Mouse (Mus musculus) 416B (cell line): ENCODE measurements around the gene Btaf1.

Experiments
- DNase-seq: peaks from one replicate; pipeline ENCODE4 v3.0.0; 2011; ENCODE audit warnings: low read depth

Gene Btaf1

GRCm38 (mm10) chr19:37020951-37021350 lies 95.1 kb downstream of the Btaf1 start:
- DNase-seq = no peak

- DNase-seq = no peak
These were observed 96.3 kb downstream of the Btaf1 start for GRCm38 (mm10) chr19:37022146-37022545.

DNA sequence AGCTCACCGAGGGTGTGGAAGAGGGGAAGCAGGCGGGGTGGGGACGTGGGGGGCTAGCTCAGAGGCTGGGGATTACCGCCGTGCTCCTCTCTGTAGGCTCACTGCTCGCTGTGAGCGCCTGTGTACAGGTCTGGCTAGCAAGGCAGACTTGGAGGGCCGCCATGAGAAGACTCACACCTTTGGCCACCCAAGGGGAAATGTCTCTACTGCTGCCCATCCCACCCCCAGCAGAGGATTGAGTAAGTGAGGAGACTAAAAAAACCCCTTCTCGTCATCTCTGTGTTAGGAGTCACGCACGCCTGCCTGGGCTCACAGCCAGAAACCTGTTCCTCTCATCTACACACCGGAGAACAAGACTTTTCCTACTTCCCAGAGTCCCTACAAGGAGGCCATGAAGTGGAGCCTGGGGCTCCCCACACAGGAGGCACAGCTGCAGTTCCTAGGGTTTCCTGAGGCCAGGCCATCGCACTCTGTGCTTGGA lies 100.0 kb downstream of the Btaf1 start:
- no peak for DNase-seq

- no peak for DNase-seq
These were observed 100.5 kb downstream of the Btaf1 start for GRCm38 (mm10) chr19:37026408-37026807.

GRCm38 (mm10) chr19:37029771-37030170 lies 103.9 kb downstream of the Btaf1 start:
- no peak for DNase-seq

GRCm38 (mm10) chr19:37031446-37031845 lies 105.6 kb downstream of the Btaf1 start:
- DNase-seq = no peak

DNA sequence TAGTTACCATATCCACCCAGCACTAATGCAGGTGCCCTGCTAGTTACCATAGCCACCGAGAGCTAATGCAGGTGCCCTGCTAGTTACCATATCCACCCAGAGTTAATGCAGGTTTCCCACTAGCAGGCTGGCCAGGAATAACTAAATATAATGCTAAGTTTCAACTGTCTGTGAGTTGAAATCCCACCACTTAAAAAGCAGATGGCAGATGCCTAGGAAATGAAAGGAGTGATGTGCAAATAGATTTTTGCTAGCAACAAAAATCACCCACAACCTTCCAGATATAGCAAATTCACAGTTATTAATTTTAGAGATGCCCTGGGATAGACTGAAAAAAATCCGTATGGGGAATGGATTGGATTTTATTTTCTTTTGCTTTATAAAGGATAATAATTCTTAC lies 106.5 kb downstream of the Btaf1 start:
- DNase-seq = no peak

GRCm38 (mm10) chr19:37040906-37041305 lies 115.0 kb downstream of the Btaf1 start:
- DNase-seq = no peak

DNA sequence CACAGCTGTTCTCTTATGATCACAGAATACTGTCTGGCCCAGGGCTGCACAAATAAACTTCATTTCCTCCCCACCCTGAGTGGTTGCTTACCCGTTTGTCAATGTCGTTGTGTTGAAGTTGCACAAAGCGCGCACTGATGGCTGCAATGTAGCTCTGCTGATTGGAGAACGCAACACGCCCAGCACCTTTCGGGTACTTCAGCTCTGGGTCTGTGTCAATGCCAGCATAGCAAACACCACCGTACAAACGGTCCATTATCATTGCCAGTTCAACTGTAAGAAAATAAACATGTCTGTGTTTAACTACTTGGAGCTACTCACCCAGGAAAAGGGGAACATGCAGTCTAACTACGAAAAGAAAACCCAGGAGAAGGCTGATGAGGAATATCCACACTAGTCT lies 118.6 kb downstream of the Btaf1 start:
- no peak for DNase-seq

- no peak for DNase-seq
These were observed 122.6 kb downstream of the Btaf1 start for GRCm38 (mm10) chr19:37048507-37048906.

DNA sequence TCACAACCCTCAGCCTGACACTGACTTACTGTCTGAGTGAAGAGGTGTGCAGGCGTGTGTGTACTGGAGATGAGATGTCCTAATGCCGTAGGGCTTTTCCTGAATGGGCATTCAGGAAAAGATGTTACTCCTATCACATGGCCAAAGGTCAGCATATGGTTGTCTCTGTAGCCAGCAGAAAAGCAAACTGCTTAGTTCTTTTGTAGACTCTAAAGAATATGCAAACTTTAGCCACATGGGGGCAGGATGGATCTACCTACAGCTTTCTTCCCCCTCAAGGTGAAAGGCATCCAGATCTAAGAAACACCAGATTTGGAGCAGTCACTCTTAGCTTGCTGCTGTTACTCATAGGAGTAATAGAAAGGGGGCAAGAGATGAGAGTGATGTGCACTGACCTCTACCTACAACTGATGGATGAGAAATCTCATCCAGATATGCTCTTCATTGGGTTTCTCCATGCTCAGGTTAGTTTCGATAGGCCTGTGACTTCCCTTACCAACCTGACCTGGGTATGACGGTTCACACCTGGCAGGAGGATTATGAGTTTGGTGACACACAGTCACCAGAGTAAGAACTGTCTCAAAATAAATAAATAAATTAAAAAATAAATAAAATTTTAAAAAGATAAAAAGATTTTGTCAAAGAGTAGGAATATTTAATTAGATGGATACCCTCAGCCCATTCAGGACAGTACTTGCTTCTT lies 124.9 kb downstream of the Btaf1 start:
- peak; percentile 74 for DNase-seq

- no peak for DNase-seq
These were observed 130.2 kb downstream of the Btaf1 start for GRCm38 (mm10) chr19:37055976-37056556.

DNA sequence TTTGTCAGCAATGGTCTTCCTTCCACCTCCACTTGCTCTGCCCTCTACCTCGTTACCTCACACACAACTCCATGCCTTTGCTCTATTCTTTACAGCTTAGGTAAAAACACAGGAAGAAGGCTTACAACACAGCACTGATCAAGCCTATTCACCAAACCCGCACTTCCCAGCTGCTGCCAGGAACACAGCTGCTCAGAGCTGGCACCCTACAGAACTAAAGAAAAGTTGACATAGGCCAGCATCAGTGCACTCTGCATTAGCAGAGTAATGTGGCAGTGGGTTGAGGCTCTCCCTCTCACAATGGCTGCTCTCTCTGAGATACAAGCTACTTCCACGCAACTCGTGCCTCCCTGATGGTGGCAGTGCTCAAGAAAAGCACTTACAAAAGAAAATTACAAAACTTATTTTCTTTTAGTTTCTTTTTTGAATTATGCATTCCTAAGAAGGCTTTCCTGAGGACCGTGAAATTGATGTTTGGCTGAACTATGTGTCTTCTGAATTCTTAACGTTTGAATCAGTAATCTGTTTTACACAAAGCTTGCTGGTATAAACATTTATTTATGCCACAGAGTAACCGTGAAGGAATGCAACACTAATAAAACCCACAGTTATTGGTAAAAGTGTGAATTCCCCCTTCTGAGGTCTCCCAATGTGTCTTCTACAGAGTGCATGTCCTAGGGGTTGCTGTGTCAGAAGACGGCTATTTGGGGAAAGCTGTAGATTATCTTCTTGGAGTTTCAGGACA lies 131.5 kb downstream of the Btaf1 start:
- DNase-seq = no peak

- peak; percentile 15 for DNase-seq
These were observed 133.7 kb downstream of the Btaf1 start for GRCm38 (mm10) chr19:37059623-37060022.

DNA sequence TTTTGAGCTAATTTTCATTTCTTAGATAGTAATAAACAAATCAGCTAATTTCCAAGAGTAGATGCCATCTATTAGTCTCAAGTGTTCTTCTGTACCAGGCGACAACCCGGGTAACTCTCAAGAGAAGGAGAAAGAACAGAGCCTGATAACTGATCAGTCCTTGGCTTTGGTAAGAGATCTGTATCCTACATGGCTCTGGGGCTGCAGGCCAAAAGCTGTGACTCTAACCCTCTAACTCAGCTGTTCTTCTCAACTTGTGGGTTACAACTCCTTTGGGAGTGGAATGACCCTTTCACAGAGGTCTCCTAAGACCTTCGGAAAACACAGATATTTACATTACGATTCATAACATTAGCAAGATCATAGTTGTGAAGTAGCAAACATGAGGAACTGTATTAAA lies 134.2 kb downstream of the Btaf1 start:
- no peak for DNase-seq
